Mouse (Mus musculus): ENCODE data around the gene Agap1. TPM values are rescaled to one million over a fixed set of nuclear protein-coding genes. Genes with fewer than 3 reads are reported as not detected.

Gene Agap1
- polyA plus RNA-seq, 1 experiment from 2014 or later, result 17.9 TPM

- Histone ChIP-seq H3K4me1 (replicated peaks; ENCODE audit: control insufficient read depth, insufficient read depth, low read length) (peaks cover 3% of the 10 kb centered on the region; the same call in 1 of the 2 replicates), H3K27ac (ENCODE audit: low read depth) (no peak overlapping the region), H3K9me3 (ENCODE audit: control insufficient read depth, low read length) (no peaks in the 10 kb centered on the region), H3K27me3 (replicated peaks; ENCODE audit: control insufficient read depth, insufficient read depth, low read length) (peaks cover 91% of the 10 kb centered on the region), H3K36me3 (ENCODE audit: control insufficient read depth, insufficient read depth, low read length) (no peaks in the 10 kb centered on the region), H3K9ac (ENCODE audit: low read length) (no peak overlapping the region), H3K4me2 (ENCODE audit: low read length) (no peak overlapping the region), H3K4me3 (ENCODE audit: low read depth, low read length) (no peak overlapping the region)
- ATAC-seq (replicated peaks; ENCODE audit: low FRiP score, low TSS enrichment, low read depth) (no peak), DNase-seq (ENCODE audit: low spot score) (no peak)
- 19% methylated on average over 15 of the region's 15 CpGs for whole genome bisulfite sequencing
These were observed 486.4 kb downstream of the Agap1 start for GRCm38 (mm10) chr1:89940961-89941524.

- Histone ChIP-seq H3K4me1 (replicated peaks; ENCODE audit: control insufficient read depth, insufficient read depth, low read length) (peaks cover 3% of the 10 kb centered on the region; the same call in 1 of the 2 replicates), H3K27me3 (replicated peaks; ENCODE audit: control insufficient read depth, insufficient read depth, low read length) (peaks cover 83% of the 10 kb centered on the region), H3K9ac (ENCODE audit: low read length) (no peak overlapping the region), H3K27ac (ENCODE audit: low read depth) (no peak overlapping the region), H3K9me3 (ENCODE audit: control insufficient read depth, low read length) (no peaks in the 10 kb centered on the region), H3K4me2 (ENCODE audit: low read length) (peak overlapping the region; percentile 36), H3K36me3 (ENCODE audit: control insufficient read depth, insufficient read depth, low read length) (no peaks in the 10 kb centered on the region), H3K4me3 (ENCODE audit: low read depth, low read length) (peak overlapping the region; percentile 25)
- DNase-seq (ENCODE audit: low spot score) (no peak), ATAC-seq (replicated peaks; ENCODE audit: low FRiP score, low TSS enrichment, low read depth) (no peak)
- WGBS, result 2% methylated on average over 40 of the region's 40 CpGs
These were observed 487.2 kb downstream of the Agap1 start for GRCm38 (mm10) chr1:89941701-89942381.

- WGBS, result 4% methylated on average over 15 of the region's 15 CpGs
- Histone ChIP-seq H3K27ac (ENCODE audit: low read depth) (no peak overlapping the region), H3K4me2 (ENCODE audit: low read length) (peak overlapping the region; percentile 36), H3K9me3 (ENCODE audit: control insufficient read depth, low read length) (no peaks in the 10 kb centered on the region), H3K27me3 (replicated peaks; ENCODE audit: control insufficient read depth, insufficient read depth, low read length) (peaks cover 76% of the 10 kb centered on the region), H3K9ac (ENCODE audit: low read length) (no peak overlapping the region), H3K4me1 (replicated peaks; ENCODE audit: control insufficient read depth, insufficient read depth, low read length) (peaks cover 3% of the 10 kb centered on the region; the same call in 1 of the 2 replicates), H3K4me3 (ENCODE audit: low read depth, low read length) (peak overlapping the region; percentile 25), H3K36me3 (ENCODE audit: control insufficient read depth, insufficient read depth, low read length) (no peaks in the 10 kb centered on the region)
- ATAC-seq (replicated peaks; ENCODE audit: low FRiP score, low TSS enrichment, low read depth) (no peak), DNase-seq (ENCODE audit: low spot score) (no peak)
These were observed 487.9 kb downstream of the Agap1 start for GRCm38 (mm10) chr1:89942395-89942976.

GRCm38 (mm10) chr1:89943202-89943601 is 488.6 kb downstream of the Agap1 start:
- WGBS, result 4% methylated on average over 16 of the region's 16 CpGs
- no peaks in the 10 kb centered on the region for H3K9me3 ChIP-seq (ENCODE audit: control insufficient read depth, low read length)
- DNase-seq (ENCODE audit: low spot score), result peak; percentile 93
- no peaks in the 10 kb centered on the region for H3K36me3 ChIP-seq (ENCODE audit: control insufficient read depth, insufficient read depth, low read length)
- H3K27ac ChIP-seq (ENCODE audit: low read depth), result no peak overlapping the region
- H3K4me2 ChIP-seq (ENCODE audit: low read length), result no peak overlapping the region
- no peak for ATAC-seq (replicated peaks; ENCODE audit: low FRiP score, low TSS enrichment, low read depth)
- peaks cover 69% of the 10 kb centered on the region for H3K27me3 ChIP-seq (replicated peaks; ENCODE audit: control insufficient read depth, insufficient read depth, low read length)
- no peak overlapping the region for H3K4me3 ChIP-seq (ENCODE audit: low read depth, low read length)
- no peak overlapping the region for H3K9ac ChIP-seq (ENCODE audit: low read length)
- H3K4me1 ChIP-seq (replicated peaks; ENCODE audit: control insufficient read depth, insufficient read depth, low read length), result peaks cover 3% of the 10 kb centered on the region; the same call in 1 of the 2 replicates

Data from intestine, embryonic 14.5 days (tissue).